Mouse (Mus musculus) left cerebral cortex, postnatal 14 days (tissue): ENCODE measurements around the gene Ssb. TPM values are rescaled to one million over a fixed set of nuclear protein-coding genes. Genes with fewer than 3 reads are reported as not detected.
"Not testable (repeated sequence)": the region's sequence is repeated elsewhere in the genome, so short reads cannot be mapped to it uniquely, and the experiment has no call there.

Experiments used
- DNase-seq, 2 experiments: peaks; one replicate each; pipeline ENCODE4 v3.0.0; 2021 to 2022; ENCODE audit warnings: low spot score in 2 of 2, mixed read lengths in 1 of 2
- intact Hi-C: fragments of 180-260 bp; cut with DNase I; formaldehyde crosslinking; loops from one replicate; pipeline ENCODE4 v1.15.1; 2025
- total RNA-seq, 2 experiments: library from RNA; stranded (reverse); gene quantifications; 2 replicates each; pipeline ENCODE4 v1.2.3; 2021

The Ssb gene
- total RNA-seq, 2 experiments from 2014 or later = 121 to 139 TPM

- intact Hi-C loops = no loop called here
- no peak for DNase-seq
Observed at GRCm38 (mm10) chr2:69856392-69856791, 5.0 kb upstream of the Ssb start.

- intact Hi-C loops = no loop called here
- no peak for DNase-seq
Observed at GRCm38 (mm10) chr2:69857882-69858281, 3.5 kb upstream of the Ssb start.

GRCm38 (mm10) chr2:69860972-69861452 is 350 bp upstream of the Ssb start:
- no peak for DNase-seq
- intact Hi-C loops = loop anchor here (5.0 kb wide), 2 partner anchors 39 to 59 kb away; partner anchors contain the start of gene Klhl23

- intact Hi-C loops = loop anchor here (5.0 kb wide), 2 partner anchors 40 to 60 kb away; partner anchors contain the start of gene Klhl23
- no peak for DNase-seq
Observed at GRCm38 (mm10) chr2:69862117-69862657, 825 bp downstream of the Ssb start.

- intact Hi-C loops = no loop called here
- DNase-seq = no peak
Observed at GRCm38 (mm10) chr2:69883990-69884391, 22.6 kb downstream of the Ssb start.

GRCm38 (mm10) chr2:69884581-69884980 is 23.2 kb downstream of the Ssb start:
- intact Hi-C loops = no loop called here
- no peak for DNase-seq

- intact Hi-C loops = no loop called here
- no peak for DNase-seq
Observed at GRCm38 (mm10) chr2:69885050-69885449, 23.7 kb downstream of the Ssb start.

GRCm38 (mm10) chr2:69885451-69886305 is 24.3 kb downstream of the Ssb start, which contains the start of gene Mettl5:
Mettl5 (minus strand) TSS chr2:69885615.
- peak; percentile 92 to 94 for DNase-seq
- intact Hi-C loops = no loop called here

- intact Hi-C loops = no loop called here
Observed at GRCm38 (mm10) chr2:69888957-69889356, 27.6 kb downstream of the Ssb start.

GRCm38 (mm10) chr2:69890843-69891242 is 29.5 kb downstream of the Ssb start:
- intact Hi-C loops = no loop called here
- DNase-seq = no peak

More at GRCm38 (mm10) chr2:69888957-69889356, 27.6 kb downstream of the Ssb start:
- DNase-seq = no peak

GRCm38 (mm10) chr2:69893145-69893544 is 31.8 kb downstream of the Ssb start:
- intact Hi-C loops = no loop called here

GRCm38 (mm10) chr2:69893891-69894290 is 32.5 kb downstream of the Ssb start:
- no peak for DNase-seq
- intact Hi-C loops = no loop called here

More at GRCm38 (mm10) chr2:69893145-69893544, 31.8 kb downstream of the Ssb start:
- no peak for DNase-seq

- intact Hi-C loops = no loop called here
- no peak for DNase-seq
Observed at GRCm38 (mm10) chr2:69895502-69896223, 34.3 kb downstream of the Ssb start.

- no peak for DNase-seq
- intact Hi-C loops = no loop called here
Observed at GRCm38 (mm10) chr2:69896224-69896581, 34.8 kb downstream of the Ssb start.

- intact Hi-C loops = no loop called here
- peak; percentile 96 for DNase-seq
Observed at GRCm38 (mm10) chr2:69897039-69897617, 35.8 kb downstream of the Ssb start, which contains the start of gene Ubr3. Ubr3 (plus strand) TSS chr2:69897246.

GRCm38 (mm10) chr2:69897618-69898575 is 36.5 kb downstream of the Ssb start:
- DNase-seq = peak; percentile 32 to 58
- intact Hi-C loops = no loop called here

GRCm38 (mm10) chr2:69903541-69903940 is 42.2 kb downstream of the Ssb start:
- intact Hi-C loops = no loop called here
- DNase-seq = no peak

- DNase-seq, intact Hi-C loops: not testable (repeated sequence)
Observed at GRCm38 (mm10) chr2:69907394-69907793, 46.0 kb downstream of the Ssb start.
